Mouse (Mus musculus) ovary, postnatal 10 days (tissue): Measurements from ENCODE around the gene Creb5.

Experiments
- DNase-seq: peaks from one replicate; pipeline ENCODE4 v3.0.0; 2022; ENCODE audit warnings: low spot score

Gene Creb5

GRCm38 (mm10) chr6:53287038-53287561 lies at the start of gene Creb5:
Gene Creb5 (plus strand): TSS chr6:53287270.
- DNase-seq = peak; percentile 53

- DNase-seq = no peak
These were observed 27.2 kb upstream of the Creb5 start for GRCm38 (mm10) chr6:53259841-53260240.

GRCm38 (mm10) chr6:53262401-53262800 lies 24.7 kb upstream of the Creb5 start:
- no peak for DNase-seq

GRCm38 (mm10) chr6:53267036-53267435 lies 20.0 kb upstream of the Creb5 start:
- DNase-seq = no peak

- no peak for DNase-seq
These were observed 19.2 kb upstream of the Creb5 start for GRCm38 (mm10) chr6:53267732-53268505.

- DNase-seq = no peak
These were observed 15.9 kb upstream of the Creb5 start for GRCm38 (mm10) chr6:53271216-53271615.

GRCm38 (mm10) chr6:53271636-53272035 lies 15.4 kb upstream of the Creb5 start:
- no peak for DNase-seq

- DNase-seq = no peak
These were observed 557 bp upstream of the Creb5 start for GRCm38 (mm10) chr6:53286389-53287037.

GRCm38 (mm10) chr6:53287562-53288381 lies 702 bp downstream of the Creb5 start:
- peak; percentile 15 for DNase-seq

- DNase-seq = no peak
These were observed 1.8 kb downstream of the Creb5 start for GRCm38 (mm10) chr6:53288584-53289558.

- no peak for DNase-seq
These were observed 2.6 kb downstream of the Creb5 start for GRCm38 (mm10) chr6:53289659-53290058.

GRCm38 (mm10) chr6:53290215-53290990 lies 3.3 kb downstream of the Creb5 start:
- no peak for DNase-seq

- no peak for DNase-seq
These were observed 5.9 kb downstream of the Creb5 start for GRCm38 (mm10) chr6:53292931-53293330.

- no peak for DNase-seq
These were observed 10.8 kb downstream of the Creb5 start for GRCm38 (mm10) chr6:53297851-53298250.

GRCm38 (mm10) chr6:53304201-53304600 lies 17.1 kb downstream of the Creb5 start:
- DNase-seq = no peak

GRCm38 (mm10) chr6:53306156-53306555 lies 19.1 kb downstream of the Creb5 start:
- no peak for DNase-seq

GRCm38 (mm10) chr6:53306710-53307109 lies 19.6 kb downstream of the Creb5 start:
- no peak for DNase-seq

- no peak for DNase-seq
These were observed 21.6 kb downstream of the Creb5 start for GRCm38 (mm10) chr6:53308684-53309083.

- no peak for DNase-seq
These were observed 26.5 kb downstream of the Creb5 start for GRCm38 (mm10) chr6:53313604-53314003.

GRCm38 (mm10) chr6:53314126-53314525 lies 27.1 kb downstream of the Creb5 start:
- no peak for DNase-seq
